In genomic region chr4:148038600-148039253, GRCm38 (mm10) we compare ENCODE assay signal across 7 mouse cellular contexts. TPM values are rescaled to one million over a fixed set of nuclear protein-coding genes. Genes with fewer than 3 reads are reported as not detected.
DNase-seq lines count a peak whose midpoint lies in the region; ATAC-seq and TF ChIP-seq lines count a peak whose summit lies in the region.

Clcn6 (minus strand) TSS chr4:148038821.
Mthfr (plus strand) TSS chr4:148039077.

- no peaks in the 10 kb centered on the region for H3K27me3 ChIP-seq in embryonic facial prominence, embryonic 10.5 days (replicated peaks; ENCODE audit: low read depth, poor library complexity, severe bottlenecking)
- H3K27me3 ChIP-seq in intestine, postnatal 0 days (replicated peaks; ENCODE audit: control insufficient read depth, insufficient read depth, low read length), result no peaks in the 10 kb centered on the region
- H3K27me3 ChIP-seq in midbrain, embryonic 12.5 days, result no peaks in the 10 kb centered on the region
- H3K27me3 ChIP-seq in small intestine, adult 2 months (ENCODE audit: control insufficient read depth, insufficient read depth, low read length), result no peaks in the 10 kb centered on the region

- intact Hi-C loops in left cerebral cortex, postnatal 4 days (cut with DNase I), result no loop called here

- peak within 1 kb of the TSS; percentile 92 for H3K4me2 ChIP-seq in intestine, postnatal 0 days (replicated peaks; ENCODE audit: low read depth)
- peak within 1 kb of the TSS; percentile 88 for H3K4me2 ChIP-seq in midbrain, embryonic 12.5 days (replicated peaks)

- WGBS in embryonic facial prominence, embryonic 10.5 days, result under 1% methylated on average over 54 of the region's 54 CpGs
- under 1% methylated on average over 54 of the region's 54 CpGs for WGBS in intestine, postnatal 0 days
- 1% methylated on average over 54 of the region's 54 CpGs for WGBS in midbrain, embryonic 12.5 days
- WGBS in small intestine, adult 2 months, result under 1% methylated on average over 54 of the region's 54 CpGs

- H3K27ac ChIP-seq in embryonic facial prominence, embryonic 10.5 days (replicated peaks), result peak within 1 kb of the TSS; percentile 91
- H3K27ac ChIP-seq in intestine, postnatal 0 days (ENCODE audit: low read depth, low read length), result peak within 1 kb of the TSS; percentile 82
- H3K27ac ChIP-seq in midbrain, embryonic 12.5 days (replicated peaks), result peak within 1 kb of the TSS; percentile 90
- peak within 1 kb of the TSS; percentile 81 for H3K27ac ChIP-seq in small intestine, adult 2 months (ENCODE audit: insufficient read depth, low read depth, low read length)

- peak; percentile 53 for TF ChIP-seq POLR2A in small intestine, adult 2 months (IDR thresholded peaks at IDR 0.05; ENCODE audit: low read depth, low read length)

- peaks cover 50% of the 10 kb centered on the region for H3K36me3 ChIP-seq in embryonic facial prominence, embryonic 10.5 days (replicated peaks)
- no peaks in the 10 kb centered on the region for H3K36me3 ChIP-seq in intestine, postnatal 0 days (ENCODE audit: control insufficient read depth, insufficient read depth)
- peaks cover 33% of the 10 kb centered on the region for H3K36me3 ChIP-seq in midbrain, embryonic 12.5 days
- no peaks in the 10 kb centered on the region for H3K36me3 ChIP-seq in small intestine, adult 2 months (ENCODE audit: control insufficient read depth, insufficient read depth, low read length)

- no peak; the same call in 1 of the 2 replicates for TF ChIP-seq CTCF in intestine, postnatal 0 days (IDR thresholded peaks at IDR 0.05; ENCODE audit: low read depth)
- TF ChIP-seq CTCF in small intestine, adult 2 months (IDR thresholded peaks at IDR 0.05; ENCODE audit: extremely low read depth, insufficient read length, insufficient replicate concordance, low read depth, low read length), result no peak

- peak; percentile 100 for DNase-seq in adrenal gland, postnatal 10 days
- DNase-seq in embryonic facial prominence, embryonic 10.5 days (ENCODE audit: low spot score), result peak; percentile 100
- DNase-seq in gonadal fat pad, adult 2 months (ENCODE audit: low read depth), result peak; percentile 62
- DNase-seq in left cerebral cortex, postnatal 4 days, result peak; percentile 100

- H3K4me3 ChIP-seq in embryonic facial prominence, embryonic 10.5 days, result peak within 1 kb of the TSS; percentile 94
- peak within 1 kb of the TSS; percentile 80 for H3K4me3 ChIP-seq in intestine, postnatal 0 days (ENCODE audit: low read depth, low read length)
- H3K4me3 ChIP-seq in midbrain, embryonic 12.5 days, result peak within 1 kb of the TSS; percentile 62
- H3K4me3 ChIP-seq in small intestine, adult 2 months (ENCODE audit: low read depth, low read length), result peak within 1 kb of the TSS; percentile 90

- peaks cover 49% of the 10 kb centered on the region for H3K4me1 ChIP-seq in embryonic facial prominence, embryonic 10.5 days
- H3K4me1 ChIP-seq in intestine, postnatal 0 days (replicated peaks; ENCODE audit: control insufficient read depth, insufficient read depth, low read length), result peaks cover 15% of the 10 kb centered on the region; the same call in 1 of the 2 replicates
- peaks cover 54% of the 10 kb centered on the region for H3K4me1 ChIP-seq in midbrain, embryonic 12.5 days
- H3K4me1 ChIP-seq in small intestine, adult 2 months (ENCODE audit: control insufficient read depth, insufficient read depth, insufficient read length, low read length), result peaks cover 12% of the 10 kb centered on the region; the same call in 1 of the 2 replicates

- no peaks in the 10 kb centered on the region for H3K9me3 ChIP-seq in embryonic facial prominence, embryonic 10.5 days
- no peaks in the 10 kb centered on the region for H3K9me3 ChIP-seq in intestine, postnatal 0 days (ENCODE audit: control insufficient read depth)
- no peaks in the 10 kb centered on the region for H3K9me3 ChIP-seq in midbrain, embryonic 12.5 days

- peak; percentile 96 for ATAC-seq in intestine, postnatal 0 days
- peak; percentile 93 for ATAC-seq in midbrain, embryonic 12.5 days (ENCODE audit: low FRiP score, low read depth)

- H3K9ac ChIP-seq in intestine, postnatal 0 days (ENCODE audit: low read depth, low read length), result peak within 1 kb of the TSS; percentile 70
- peak within 1 kb of the TSS; percentile 82 for H3K9ac ChIP-seq in midbrain, embryonic 12.5 days (replicated peaks)

RNA-seq across cellular contexts. Expression of gene Clcn6, which starts in this region (rescaled TPM):
- total RNA-seq in adrenal gland, postnatal 10 days (2021), result 10 to 100 TPM in 1 of 2 experiments, 1 to 10 TPM in 1; 8.4 to 12.8 TPM
- 10.3 and 12.0 TPM in 2 replicates for polyA plus RNA-seq in embryonic facial prominence, embryonic 10.5 days (2016; fragmentation: Nextera tagmentation; extraction: Ambion mirVana)
- 12.4 and 17.8 TPM in 2 replicates for polyA plus RNA-seq in gonadal fat pad, adult 2 months (2012; rRNA removed)
- polyA plus RNA-seq in intestine, postnatal 0 days (2015; fragmentation: Nextera tagmentation; extraction: Ambion mirVana), result 2.5 and 3.1 TPM in 2 replicates
- total RNA-seq in left cerebral cortex, postnatal 4 days (2021), result 10 to 100 TPM; 86.1 to 86.6 TPM
- polyA plus RNA-seq in midbrain, embryonic 12.5 days (2016; fragmentation: Nextera tagmentation; extraction: Ambion mirVana), result 26.9 and 29.7 TPM in 2 replicates
- polyA plus RNA-seq in small intestine, adult 2 months (2012; rRNA removed), result 2.7 and 2.8 TPM in 2 replicates

RNA-seq across cellular contexts. Expression of gene Mthfr, which starts in this region (rescaled TPM):
- total RNA-seq in adrenal gland, postnatal 10 days (2021), result 10 to 100 TPM; 41.9 to 44.0 TPM
- polyA plus RNA-seq in embryonic facial prominence, embryonic 10.5 days (2016; fragmentation: Nextera tagmentation; extraction: Ambion mirVana), result 25.2 and 25.4 TPM in 2 replicates
- polyA plus RNA-seq in gonadal fat pad, adult 2 months (2012; rRNA removed), result 43.2 and 48.2 TPM in 2 replicates
- polyA plus RNA-seq in intestine, postnatal 0 days (2015; fragmentation: Nextera tagmentation; extraction: Ambion mirVana), result 11.7 and 12.6 TPM in 2 replicates
- 10 to 100 TPM; 17.5 to 18.4 TPM for total RNA-seq in left cerebral cortex, postnatal 4 days (2021)
- polyA plus RNA-seq in midbrain, embryonic 12.5 days (2016; fragmentation: Nextera tagmentation; extraction: Ambion mirVana), result 44.5 and 44.8 TPM in 2 replicates
- 5.6 and 8.8 TPM in 2 replicates for polyA plus RNA-seq in small intestine, adult 2 months (2012; rRNA removed)

Comparison
In these comparisons a context has a peak if more than half of its experiments do, and no peak if none do; other contexts are left out.
1. Peak in every context shown above with its lines: DNase-seq, ATAC-seq, H3K4me3 ChIP-seq and H3K27ac ChIP-seq.
2. RNA of gene Clcn6 (total RNA-seq): 86.1 to 86.6 TPM in left cerebral cortex, postnatal 4 days; 8.4 to 12.8 TPM in adrenal gland, postnatal 10 days; every median in the first group is over 4 times any median in the second.